24 mouse cellular contexts compared by ENCODE assay signal in the genomic region with DNA sequence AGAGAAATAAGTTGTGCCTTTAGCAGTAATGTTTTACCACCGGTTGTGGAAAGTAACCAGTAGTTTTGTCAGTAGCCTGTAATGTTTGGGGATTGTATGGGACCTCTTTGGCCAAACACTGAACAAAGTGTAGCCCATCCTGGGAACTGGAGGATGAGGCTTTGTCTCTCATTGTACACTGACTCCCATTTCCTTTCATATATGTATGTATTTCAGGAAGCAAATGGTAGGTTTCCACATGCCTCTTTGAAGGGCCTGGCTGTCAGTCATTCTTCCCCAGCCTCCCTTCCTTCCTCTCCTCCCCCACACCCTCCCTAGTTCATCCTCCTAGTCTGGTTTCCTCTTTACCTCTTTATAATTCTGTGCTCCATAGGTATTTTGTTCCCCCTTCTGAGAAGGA.
DNase-seq lines count a peak whose midpoint lies in the region; ATAC-seq lines count a peak whose summit lies in the region.
"Had no signal": no experiment of that assay in that cellular context is flagged by ENCODE, and none has a peak within 500 bp of the region (broad histone marks: within the 10 kb centered on the region; RNA-seq: fewer than 3 reads in every experiment).

No protein-coding gene starts in this region.

- no peak overlapping the region for H3K4me2 ChIP-seq in heart, embryonic 11.5 days
- no peak overlapping the region for H3K4me2 ChIP-seq in heart, embryonic 12.5 days

- H3K36me3 ChIP-seq in heart, embryonic 11.5 days (ENCODE audit: control insufficient read depth, insufficient read depth, low read length) = no peaks in the 10 kb centered on the region
- H3K36me3 ChIP-seq in heart, embryonic 12.5 days = no peaks in the 10 kb centered on the region
- H3K36me3 ChIP-seq: G1E had no signal

- no peaks in the 10 kb centered on the region for H3K9me3 ChIP-seq in heart, embryonic 11.5 days (replicated peaks; ENCODE audit: control insufficient read depth, low read length)
- H3K9me3 ChIP-seq in heart, embryonic 12.5 days (replicated peaks) = no peaks in the 10 kb centered on the region

- ATAC-seq in heart, embryonic 11.5 days (replicated peaks; ENCODE audit: insufficient number of reproducible peaks, low FRiP score, low TSS enrichment) = no peak
- no peak for ATAC-seq in heart, embryonic 12.5 days (ENCODE audit: insufficient number of reproducible peaks, low FRiP score)
- ATAC-seq: activated CD4-positive, CD25-positive, alpha-beta regulatory T cell, adult 4 months; CD4-positive, CD25-positive, alpha-beta regulatory T cell, adult 4 months; Patski had no signal

- H3K27ac ChIP-seq in heart, embryonic 11.5 days (ENCODE audit: low read depth, low read length) = no peak overlapping the region
- H3K27ac ChIP-seq in heart, embryonic 12.5 days (ENCODE audit: poor library complexity, severe bottlenecking) = no peak overlapping the region

- WGBS in heart, embryonic 11.5 days (ENCODE audit: insufficient replicate concordance) = 58% methylated on average over 1 of the region's 1 CpGs
- WGBS in heart, embryonic 12.5 days = 77% methylated on average over 1 of the region's 1 CpGs

- no peaks in the 10 kb centered on the region for H3K4me1 ChIP-seq in heart, embryonic 11.5 days (ENCODE audit: control insufficient read depth, insufficient read depth, low read length)
- H3K4me1 ChIP-seq in heart, embryonic 12.5 days (replicated peaks) = no peaks in the 10 kb centered on the region

- H3K27me3 ChIP-seq in heart, embryonic 11.5 days (ENCODE audit: control insufficient read depth, insufficient read depth, low read length) = no peaks in the 10 kb centered on the region
- H3K27me3 ChIP-seq in heart, embryonic 12.5 days (replicated peaks) = no peaks in the 10 kb centered on the region
- H3K27me3 ChIP-seq: CH12.LX, Patski had no signal

- H3K9ac ChIP-seq in heart, embryonic 11.5 days (ENCODE audit: low read depth, low read length) = no peak overlapping the region
- no peak overlapping the region for H3K9ac ChIP-seq in heart, embryonic 12.5 days

- DNase-seq in ES-CJ7 (ENCODE audit: low read depth, low spot score) (peak; percentile 5), R1 (ENCODE audit: low read depth, low spot score) (peak; percentile 67), ZHBTc4 (ENCODE audit: low read depth, low spot score) (peak; percentile 50)
- DNase-seq in spleen, postnatal 10 days (ENCODE audit: low spot score in 2 of 2) = no peak
- DNase-seq: adrenal gland, adult 2 months; adrenal gland, adult 8-10 months; adrenal gland, postnatal 10 days; adrenal gland, postnatal 14 days; adrenal gland, postnatal 25 days; adrenal gland, postnatal 36 days; B cell, adult 2 months; cerebellum, adult 11 months; cerebellum, adult 11-12 months; cerebellum, adult 18-20 months; cerebellum, adult 2 months; cerebellum, adult 8-10 months; cerebellum, adult 9-10 months had no signal

- H3K4me3 ChIP-seq in heart, embryonic 11.5 days (ENCODE audit: low read depth, low read length) = no peak overlapping the region
- no peak overlapping the region for H3K4me3 ChIP-seq in heart, embryonic 12.5 days

Comparison
In these comparisons a context has a peak if more than half of its experiments do, and no peak if none do; other contexts are left out.
1. DNase-seq: peak in ES-CJ7 (single experiment), R1 (single experiment) and ZHBTc4 (single experiment); none in spleen, postnatal 10 days (0 of 2).